Mouse (Mus musculus) forebrain, embryonic 14.5 days (tissue): ENCODE data around the gene Psd. TPM values are rescaled to one million over a fixed set of nuclear protein-coding genes. Genes with fewer than 3 reads are reported as not detected.

Experiments
- ATAC-seq: fragments of 200-750 bp; cut with Nextera tagmentation; 2 replicates; pipeline ENCODE4 v1.8.0; 2017; ENCODE audit warnings: mild to moderate bottlenecking, moderate library complexity
- DNase-seq: peaks from one replicate; pipeline ENCODE4 v3.0.0-alpha.2; 2015; ENCODE audit warnings: low spot score
- H3K27ac ChIP-seq: fragments of 300-500 bp; sonication (generic); 2 replicates; pipeline ENCODE4 v1.5.1; 2014; ENCODE audit warnings: low read depth, mild to moderate bottlenecking, control low read depth, low read length, moderate library complexity
- H3K27me3 ChIP-seq: fragments of 300-500 bp; sonication (generic); replicated peaks from 2 replicates; pipeline ENCODE4 v1.6.1; 2014; ENCODE audit warnings: low read length, control low read depth, mixed read lengths; ENCODE audit not compliant: control insufficient read depth, insufficient read depth
- H3K36me3 ChIP-seq: fragments of 300-500 bp; sonication (generic); 2 replicates; pipeline ENCODE4 v1.6.1; 2014; ENCODE audit warnings: low read length, control low read depth; ENCODE audit not compliant: control insufficient read depth, insufficient read depth
- H3K4me1 ChIP-seq: fragments of 300-500 bp; sonication (generic); 2 replicates; pipeline ENCODE4 v1.6.1; 2014; ENCODE audit warnings: antibody characterized with exemption, low read length, control low read depth; ENCODE audit not compliant: control insufficient read depth, insufficient read depth
- H3K4me2 ChIP-seq: fragments of 300-500 bp; sonication (generic); 2 replicates; pipeline ENCODE4 v1.6.1; 2014; ENCODE audit warnings: mild to moderate bottlenecking, control low read depth, low read length
- H3K4me3 ChIP-seq: fragments of 300-500 bp; sonication (generic); 2 replicates; pipeline ENCODE4 v1.5.1; 2014; ENCODE audit warnings: low read depth, low read length, control low read depth
- H3K9ac ChIP-seq: fragments of 300-500 bp; sonication (generic); 2 replicates; pipeline ENCODE4 v1.6.1; 2014; ENCODE audit warnings: mild to moderate bottlenecking, low read length, control low read depth, moderate library complexity
- H3K9me3 ChIP-seq: fragments of 300-500 bp; sonication (generic); replicated peaks from 2 replicates; pipeline ENCODE4 v1.6.1; 2016; ENCODE audit warnings: low read length, control low read depth, mixed read lengths; ENCODE audit not compliant: control insufficient read depth
- WGBS: fragments of 180-500 bp; shearing (Covaris S2); extraction: QIAGEN DNeasy Blood & Tissue Kit; methylation state at CpG from one replicate; pipeline ENCODE4 v1.1.7; 2014; 5-methylcytosine and 5-hydroxymethylcytosine counted together
- polyA plus RNA-seq: library from polyadenylated mRNA; unstranded; fragments of >200 nt; fragmentation: Nextera tagmentation; extraction: Ambion mirVana; gene quantifications from 2 replicates; pipeline ENCODE4 v1.2.1, GENCODE M21; 2014

The Psd gene
- polyA plus RNA-seq = 68.7 and 83.0 TPM in 2 replicates

DNA sequence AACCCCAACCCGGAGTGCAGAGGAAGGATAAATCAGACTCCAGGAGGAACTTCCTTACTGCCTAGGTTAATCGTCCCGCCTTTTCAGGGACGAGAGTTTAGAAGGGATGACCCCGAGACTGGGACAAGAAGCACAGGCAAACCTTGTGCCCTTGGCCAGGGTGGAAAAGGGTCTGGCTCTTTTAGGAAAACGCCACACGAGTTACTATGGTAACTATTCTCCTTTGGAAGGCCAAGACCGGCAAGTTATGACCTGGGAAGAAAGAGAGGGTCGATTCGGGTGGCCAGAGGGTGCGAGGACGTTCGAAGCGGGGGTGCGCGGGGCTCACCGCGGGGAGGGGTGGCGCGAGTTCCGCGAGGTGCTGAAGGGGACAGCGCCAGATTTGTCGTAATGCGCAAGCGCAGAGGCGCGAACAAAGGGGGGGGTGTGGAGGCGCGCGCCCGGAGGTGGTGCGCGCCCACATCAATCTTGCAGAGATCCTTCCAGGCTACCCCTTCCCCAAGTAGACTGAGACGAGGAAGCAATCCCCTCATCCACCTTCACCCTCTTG is at the start of gene Psd:
Gene Psd (minus strand): TSS at position 401 of the 550 bp plus-strand sequence.
- peak within 1 kb of the TSS; percentile 68 for H3K4me3 ChIP-seq
- no peaks in the 10 kb centered on the region for H3K9me3 ChIP-seq
- H3K9ac ChIP-seq = peak within 1 kb of the TSS; percentile 77
- ATAC-seq (no peak), DNase-seq (peak; percentile 84)
- H3K27ac ChIP-seq = peak within 1 kb of the TSS; percentile 96
- peak within 1 kb of the TSS; percentile 100 for H3K4me2 ChIP-seq
- under 1% methylated on average over 35 of the region's 35 CpGs for WGBS
- peaks cover 41% of the 10 kb centered on the region for H3K4me1 ChIP-seq
- no peaks in the 10 kb centered on the region; the same call in 1 of the 2 replicates for H3K27me3 ChIP-seq
- peaks cover 18% of the 10 kb centered on the region for H3K36me3 ChIP-seq

GRCm38 (mm10) chr19:46375891-46376290 is 48.9 kb upstream of the Psd start:
- Histone ChIP-seq H3K4me1 (no peaks in the 10 kb centered on the region; the same call in 1 of the 2 replicates), H3K27me3 (no peaks in the 10 kb centered on the region), H3K9ac (no peak overlapping the region), H3K27ac (no peak overlapping the region), H3K36me3 (peaks cover 49% of the 10 kb centered on the region), H3K4me3 (no peak overlapping the region), H3K9me3 (no peaks in the 10 kb centered on the region), H3K4me2 (no peak overlapping the region)
- WGBS = 66% methylated on average over 4 of the region's 4 CpGs
- DNase-seq (no peak), ATAC-seq (no peak)

DNA sequence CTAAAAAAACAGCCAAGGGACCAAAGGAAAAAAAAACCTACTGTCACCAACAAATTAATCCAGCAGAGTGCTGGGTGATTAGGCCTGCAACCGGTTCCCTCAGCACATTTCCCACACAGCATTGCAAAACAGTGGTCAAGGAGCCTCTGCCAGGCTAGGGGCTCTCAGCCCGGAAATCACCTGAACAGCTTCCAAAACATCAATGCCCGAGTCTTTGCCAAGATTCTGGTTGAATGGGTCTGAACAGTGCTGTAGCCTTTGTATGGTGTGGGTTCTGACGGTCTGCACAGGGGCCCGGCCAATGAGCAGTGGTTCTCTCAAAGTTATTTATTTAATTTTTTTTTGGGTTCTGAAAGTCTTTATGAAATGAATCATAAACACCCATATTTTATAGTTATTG is 48.5 kb upstream of the Psd start:
- DNase-seq = peak; percentile 71
- 21% methylated on average over 5 of the region's 5 CpGs for WGBS
- H3K9ac ChIP-seq = no peak overlapping the region
- H3K4me2 ChIP-seq = no peak overlapping the region
- H3K9me3 ChIP-seq = no peaks in the 10 kb centered on the region
- H3K4me3 ChIP-seq = no peak overlapping the region
- peaks cover 45% of the 10 kb centered on the region for H3K36me3 ChIP-seq
- H3K27ac ChIP-seq = no peak overlapping the region
- ATAC-seq = peak; percentile 74
- H3K27me3 ChIP-seq = no peaks in the 10 kb centered on the region
- no peaks in the 10 kb centered on the region; the same call in 1 of the 2 replicates for H3K4me1 ChIP-seq

GRCm38 (mm10) chr19:46374477-46375088 is 47.6 kb upstream of the Psd start:
- Histone ChIP-seq H3K27me3 (no peaks in the 10 kb centered on the region), H3K9ac (no peak overlapping the region), H3K36me3 (peaks cover 36% of the 10 kb centered on the region), H3K9me3 (no peaks in the 10 kb centered on the region), H3K4me2 (no peak overlapping the region), H3K27ac (peak overlapping the region; percentile 66), H3K4me3 (no peak overlapping the region), H3K4me1 (no peaks in the 10 kb centered on the region; the same call in 1 of the 2 replicates)
- 47% methylated on average over 21 of the region's 21 CpGs for WGBS
- ATAC-seq = 0 out of 2 replicates have a peak, but pooled peaks have one; percentile 29
- DNase-seq = no peak

GRCm38 (mm10) chr19:46369204-46369603 is 42.2 kb upstream of the Psd start:
- H3K4me2 ChIP-seq = no peak overlapping the region
- peak; percentile 46 for DNase-seq
- no peak for ATAC-seq
- no peaks in the 10 kb centered on the region for H3K4me1 ChIP-seq
- H3K4me3 ChIP-seq = no peak overlapping the region
- WGBS = 36% methylated on average over 4 of the region's 4 CpGs
- H3K9ac ChIP-seq = no peak overlapping the region
- no peak overlapping the region for H3K27ac ChIP-seq
- H3K27me3 ChIP-seq = no peaks in the 10 kb centered on the region
- H3K36me3 ChIP-seq = no peaks in the 10 kb centered on the region; the same call in 1 of the 2 replicates
- H3K9me3 ChIP-seq = no peaks in the 10 kb centered on the region

- H3K9ac ChIP-seq = no peak overlapping the region
- no peaks in the 10 kb centered on the region for H3K9me3 ChIP-seq
- H3K27me3 ChIP-seq = no peaks in the 10 kb centered on the region
- H3K4me1 ChIP-seq = no peaks in the 10 kb centered on the region
- no peaks in the 10 kb centered on the region; the same call in 1 of the 2 replicates for H3K36me3 ChIP-seq
- no peak overlapping the region for H3K27ac ChIP-seq
- H3K4me2 ChIP-seq = no peak overlapping the region
- WGBS = 90% methylated on average over 23 of the region's 23 CpGs
- ATAC-seq (no peak), DNase-seq (no peak)
- no peak overlapping the region for H3K4me3 ChIP-seq
Measured at GRCm38 (mm10) chr19:46367798-46368590, 41.0 kb upstream of the Psd start.

DNA sequence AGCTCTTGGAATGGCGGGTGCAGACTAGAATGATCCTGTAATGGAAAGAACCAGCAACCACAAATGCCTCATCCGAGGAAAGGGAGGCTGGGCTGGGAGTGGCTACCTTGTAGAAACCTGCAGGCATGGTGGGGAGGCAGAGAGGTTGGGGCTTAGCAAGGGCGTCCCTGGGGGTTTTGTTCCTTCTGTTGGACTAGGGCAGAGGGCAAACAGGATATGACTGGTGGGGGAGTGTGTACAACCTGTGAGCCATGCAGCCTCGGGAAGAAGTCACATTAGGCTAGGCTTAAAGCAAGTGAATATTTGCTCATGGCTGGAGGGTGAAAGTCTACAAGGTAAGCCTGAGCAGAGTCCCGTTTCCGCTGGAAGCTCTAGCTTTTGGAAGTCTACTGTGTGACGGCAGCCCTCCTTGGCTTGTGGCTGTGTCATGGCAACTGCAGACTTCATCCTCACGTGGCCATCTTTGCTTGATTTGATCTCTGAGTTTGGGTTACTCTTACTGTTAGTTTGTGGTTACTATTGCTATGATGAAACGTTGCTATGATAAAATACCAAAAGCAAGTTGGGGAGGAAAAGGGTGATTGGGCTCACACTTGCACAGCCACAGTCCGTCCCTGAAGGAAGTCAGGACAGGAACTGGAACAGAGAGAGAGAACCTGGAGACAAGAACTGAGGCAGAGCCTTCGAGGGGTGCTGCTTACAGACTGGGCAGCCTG is 36.5 kb upstream of the Psd start:
- H3K4me3 ChIP-seq = no peak overlapping the region
- no peak for DNase-seq
- WGBS = 91% methylated on average over 11 of the region's 11 CpGs

GRCm38 (mm10) chr19:46362104-46362503 is 35.1 kb upstream of the Psd start:
- no peaks in the 10 kb centered on the region for H3K36me3 ChIP-seq
- DNase-seq (no peak), ATAC-seq (no peak)
- 80% methylated on average over 8 of the region's 8 CpGs for WGBS
- H3K9me3 ChIP-seq = no peaks in the 10 kb centered on the region
- no peak overlapping the region for H3K9ac ChIP-seq
- no peak overlapping the region for H3K4me2 ChIP-seq
- no peaks in the 10 kb centered on the region for H3K4me1 ChIP-seq
- H3K27ac ChIP-seq = no peak overlapping the region
- no peak overlapping the region for H3K4me3 ChIP-seq
- no peaks in the 10 kb centered on the region; the same call in 1 of the 2 replicates for H3K27me3 ChIP-seq

More for the DNA sequence above, 36.5 kb upstream of the Psd start:
- no peak for ATAC-seq
- H3K4me1 ChIP-seq = no peaks in the 10 kb centered on the region
- H3K27ac ChIP-seq = no peak overlapping the region
- no peak overlapping the region for H3K9ac ChIP-seq
- H3K9me3 ChIP-seq = no peaks in the 10 kb centered on the region
- H3K36me3 ChIP-seq = no peaks in the 10 kb centered on the region
- H3K4me2 ChIP-seq = no peak overlapping the region
- H3K27me3 ChIP-seq = no peaks in the 10 kb centered on the region; the same call in 1 of the 2 replicates
